Mouse (Mus musculus) hindbrain, embryonic 13.5 days (tissue): ENCODE data around the gene Tstd1. TPM values are rescaled to one million over a fixed set of nuclear protein-coding genes. Genes with fewer than 3 reads are reported as not detected.
A peak's percentile ranks its signal among the peaks of the same experiment; 100 is the strongest.

Experiments used
- ATAC-seq: fragments of 200-750 bp; cut with Nextera tagmentation; 2 replicates; pipeline ENCODE4 v1.8.0; 2017; ENCODE audit warnings: moderate TSS enrichment; ENCODE audit not compliant: low FRiP score
- H3K27ac ChIP-seq: fragments of 300-500 bp; sonication (generic); 2 replicates; pipeline ENCODE4 v1.5.1; 2015; ENCODE audit warnings: inconsistent platforms, mild to moderate bottlenecking, moderate library complexity
- H3K27me3 ChIP-seq: fragments of 300-500 bp; sonication (generic); 2 replicates; pipeline ENCODE4 v1.6.1; 2015; ENCODE audit warnings: mild to moderate bottlenecking, inconsistent platforms
- H3K36me3 ChIP-seq: fragments of 300-500 bp; sonication (generic); 2 replicates; pipeline ENCODE4 v1.6.1; 2015; ENCODE audit warnings: mild to moderate bottlenecking, inconsistent platforms
- H3K4me1 ChIP-seq: fragments of 300-500 bp; sonication (generic); replicated peaks from 2 replicates; pipeline ENCODE4 v1.6.1; 2015; ENCODE audit warnings: inconsistent platforms
- H3K4me2 ChIP-seq: fragments of 300-500 bp; sonication (generic); 2 replicates; pipeline ENCODE4 v1.6.1; 2015; ENCODE audit warnings: inconsistent platforms, mild to moderate bottlenecking, moderate library complexity
- H3K4me3 ChIP-seq: fragments of 300-500 bp; sonication (generic); 2 replicates; pipeline ENCODE4 v1.5.1; 2015; ENCODE audit warnings: mild to moderate bottlenecking, inconsistent platforms
- H3K9ac ChIP-seq: fragments of 300-500 bp; sonication (generic); 2 replicates; pipeline ENCODE4 v1.6.1; 2015; ENCODE audit warnings: mild to moderate bottlenecking, inconsistent platforms
- H3K9me3 ChIP-seq: fragments of 300-500 bp; sonication (generic); 2 replicates; pipeline ENCODE4 v1.6.1; 2016; ENCODE audit warnings: inconsistent platforms
- WGBS: fragments of 180-500 bp; shearing (Covaris S2); methylation state at CpG from one replicate; pipeline ENCODE4 v1.1.7; 2015; 5-methylcytosine and 5-hydroxymethylcytosine counted together
- polyA plus RNA-seq: library from polyadenylated mRNA; unstranded; fragments of >200 nt; fragmentation: Nextera tagmentation; extraction: Ambion mirVana; gene quantifications from 2 replicates; pipeline ENCODE4 v1.2.1, GENCODE M21; 2015

The Tstd1 gene
- polyA plus RNA-seq, 1 experiment from 2014 or later: 11.7 TPM

- H3K9ac ChIP-seq: no peak overlapping the region
Observed at GRCm38 (mm10) chr1:171390101-171390500, 28.6 kb upstream of the Tstd1 start.

GRCm38 (mm10) chr1:171401821-171402220 is 16.9 kb upstream of the Tstd1 start:
- Histone ChIP-seq H3K9me3 (no peaks in the 10 kb centered on the region), H3K9ac (no peak overlapping the region), H3K4me3 (no peak overlapping the region), H3K36me3 (no peaks in the 10 kb centered on the region), H3K4me1 (no peaks in the 10 kb centered on the region), H3K27ac (no peak overlapping the region), H3K4me2 (no peak overlapping the region), H3K27me3 (peaks cover 10% of the 10 kb centered on the region)
- WGBS: 78% methylated on average over 4 of the region's 4 CpGs
- ATAC-seq: no peak

More at GRCm38 (mm10) chr1:171390101-171390500, 28.6 kb upstream of the Tstd1 start:
- 77% methylated on average over 4 of the region's 4 CpGs for WGBS
- Histone ChIP-seq H3K9me3 (no peaks in the 10 kb centered on the region), H3K4me2 (no peak overlapping the region), H3K27me3 (0 out of 2 replicates have a peak, but pooled peaks cover 6% of the 10 kb centered on the region), H3K36me3 (no peaks in the 10 kb centered on the region), H3K27ac (no peak overlapping the region), H3K4me3 (no peak overlapping the region), H3K4me1 (peaks cover 3% of the 10 kb centered on the region)
- no peak for ATAC-seq

- no peaks in the 10 kb centered on the region for H3K4me1 ChIP-seq
- H3K4me2 ChIP-seq: no peak overlapping the region
- H3K27me3 ChIP-seq: peaks cover 19% of the 10 kb centered on the region
- no peaks in the 10 kb centered on the region for H3K36me3 ChIP-seq
- no peak overlapping the region for H3K4me3 ChIP-seq
- H3K9me3 ChIP-seq: no peaks in the 10 kb centered on the region
- ATAC-seq: no peak
- 83% methylated on average over 6 of the region's 9 CpGs for WGBS
- H3K27ac ChIP-seq: no peak overlapping the region
- H3K9ac ChIP-seq: no peak overlapping the region
Observed at GRCm38 (mm10) chr1:171402991-171403390, 15.7 kb upstream of the Tstd1 start.

- Histone ChIP-seq H3K9ac (no peak overlapping the region), H3K36me3 (no peaks in the 10 kb centered on the region), H3K9me3 (no peaks in the 10 kb centered on the region), H3K4me1 (no peaks in the 10 kb centered on the region), H3K27ac (no peak overlapping the region), H3K27me3 (peaks cover 33% of the 10 kb centered on the region), H3K4me3 (no peak overlapping the region), H3K4me2 (no peak overlapping the region)
- ATAC-seq: no peak
- WGBS: 88% methylated on average over 5 of the region's 5 CpGs
Observed at GRCm38 (mm10) chr1:171407263-171407662, 11.4 kb upstream of the Tstd1 start.

- H3K4me2 ChIP-seq: no peak overlapping the region
- no peak overlapping the region for H3K27ac ChIP-seq
- H3K9me3 ChIP-seq: no peaks in the 10 kb centered on the region
- peaks cover 22% of the 10 kb centered on the region for H3K4me1 ChIP-seq
- H3K27me3 ChIP-seq: peaks cover 28% of the 10 kb centered on the region
- H3K4me3 ChIP-seq: peak overlapping the region; percentile 92; the same call in 1 of the 2 replicates
- H3K9ac ChIP-seq: no peak overlapping the region
- H3K36me3 ChIP-seq: peaks cover 7% of the 10 kb centered on the region
- 91% methylated on average over 1 of the region's 1 CpGs for WGBS
- no peak for ATAC-seq
Observed at GRCm38 (mm10) chr1:171410231-171410630, 8.4 kb upstream of the Tstd1 start.

GRCm38 (mm10) chr1:171410947-171411484 is 7.7 kb upstream of the Tstd1 start, which contains the start of gene Usf1:
Gene Usf1, plus strand, starts transcription at chr1:171411313.
- peak within 1 kb of the TSS; percentile 98 for H3K9ac ChIP-seq
- H3K36me3 ChIP-seq: peaks cover 15% of the 10 kb centered on the region
- H3K9me3 ChIP-seq: no peaks in the 10 kb centered on the region
- H3K27me3 ChIP-seq: peaks cover 28% of the 10 kb centered on the region
- peaks cover 22% of the 10 kb centered on the region for H3K4me1 ChIP-seq
- WGBS: 1% methylated on average over 36 of the region's 36 CpGs
- H3K4me2 ChIP-seq: peak within 1 kb of the TSS; percentile 60
- peak within 1 kb of the TSS; percentile 92 for H3K4me3 ChIP-seq
- peak within 1 kb of the TSS; percentile 97 for H3K27ac ChIP-seq
- ATAC-seq: peak; percentile 98

- H3K27ac ChIP-seq: peak overlapping the region; percentile 97
- H3K4me1 ChIP-seq: peaks cover 22% of the 10 kb centered on the region
- peaks cover 24% of the 10 kb centered on the region for H3K27me3 ChIP-seq
- peaks cover 20% of the 10 kb centered on the region for H3K36me3 ChIP-seq
- peak overlapping the region; percentile 98 for H3K9ac ChIP-seq
- ATAC-seq: peak; percentile 81
- H3K9me3 ChIP-seq: no peaks in the 10 kb centered on the region
- H3K4me3 ChIP-seq: peak overlapping the region; percentile 92
- peak overlapping the region; percentile 60 for H3K4me2 ChIP-seq
- WGBS: 0% methylated on average over 39 of the region's 39 CpGs
Observed at GRCm38 (mm10) chr1:171411492-171411941, 7.2 kb upstream of the Tstd1 start.

GRCm38 (mm10) chr1:171412001-171412441 is 6.7 kb upstream of the Tstd1 start:
- peaks cover 23% of the 10 kb centered on the region for H3K27me3 ChIP-seq
- ATAC-seq: peak; percentile 29
- peak overlapping the region; percentile 92 for H3K4me3 ChIP-seq
- peak overlapping the region; percentile 97 for H3K27ac ChIP-seq
- 2% methylated on average over 20 of the region's 20 CpGs for WGBS
- peak overlapping the region; percentile 60 for H3K4me2 ChIP-seq
- peaks cover 25% of the 10 kb centered on the region for H3K36me3 ChIP-seq
- H3K4me1 ChIP-seq: peaks cover 22% of the 10 kb centered on the region
- peak overlapping the region; percentile 98 for H3K9ac ChIP-seq
- no peaks in the 10 kb centered on the region for H3K9me3 ChIP-seq

GRCm38 (mm10) chr1:171412446-171412845 is 6.2 kb upstream of the Tstd1 start:
- H3K27ac ChIP-seq: peak overlapping the region; percentile 97
- peaks cover 22% of the 10 kb centered on the region for H3K4me1 ChIP-seq
- H3K9me3 ChIP-seq: no peaks in the 10 kb centered on the region
- H3K9ac ChIP-seq: peak overlapping the region; percentile 98
- 0 out of 2 replicates have a peak, but pooled peaks have one; percentile 9 for ATAC-seq
- 25% methylated on average over 3 of the region's 3 CpGs for WGBS
- H3K4me2 ChIP-seq: peak overlapping the region; percentile 60
- peak overlapping the region; percentile 92 for H3K4me3 ChIP-seq
- H3K36me3 ChIP-seq: peaks cover 29% of the 10 kb centered on the region
- peaks cover 20% of the 10 kb centered on the region for H3K27me3 ChIP-seq

- H3K27ac ChIP-seq: no peak overlapping the region
- H3K27me3 ChIP-seq: peaks cover 8% of the 10 kb centered on the region
- peaks cover 22% of the 10 kb centered on the region for H3K4me1 ChIP-seq
- peak overlapping the region; percentile 60 for H3K4me2 ChIP-seq
- H3K36me3 ChIP-seq: peaks cover 40% of the 10 kb centered on the region
- H3K9me3 ChIP-seq: no peaks in the 10 kb centered on the region
- peak overlapping the region; percentile 92 for H3K4me3 ChIP-seq
- 0 out of 2 replicates have a peak overlapping the region, but pooled peaks have one; percentile 36 for H3K9ac ChIP-seq
- WGBS: 73% methylated on average over 8 of the region's 8 CpGs
- no peak for ATAC-seq
Observed at GRCm38 (mm10) chr1:171413608-171414007, 5.1 kb upstream of the Tstd1 start.

- H3K9ac ChIP-seq: peak overlapping the region; percentile 29; the same call in 1 of the 2 replicates
- 45% methylated on average over 12 of the region's 12 CpGs for WGBS
- no peaks in the 10 kb centered on the region for H3K9me3 ChIP-seq
- H3K36me3 ChIP-seq: peaks cover 65% of the 10 kb centered on the region
- no peak overlapping the region for H3K4me3 ChIP-seq
- H3K4me1 ChIP-seq: peaks cover 11% of the 10 kb centered on the region
- H3K27ac ChIP-seq: peak overlapping the region; percentile 52
- peak; percentile 58 for ATAC-seq
- no peak overlapping the region for H3K4me2 ChIP-seq
- no peaks in the 10 kb centered on the region for H3K27me3 ChIP-seq
Observed at GRCm38 (mm10) chr1:171419291-171419882, 715 bp downstream of the Tstd1 start.

GRCm38 (mm10) chr1:171419905-171420304 is 1.2 kb downstream of the Tstd1 start:
- no peaks in the 10 kb centered on the region for H3K27me3 ChIP-seq
- no peaks in the 10 kb centered on the region for H3K9me3 ChIP-seq
- H3K9ac ChIP-seq: no peak overlapping the region
- ATAC-seq: 0 out of 2 replicates have a peak, but pooled peaks have one; percentile 1
- peaks cover 63% of the 10 kb centered on the region for H3K36me3 ChIP-seq
- 69% methylated on average over 5 of the region's 5 CpGs for WGBS
- no peak overlapping the region for H3K4me2 ChIP-seq
- H3K4me3 ChIP-seq: no peak overlapping the region
- H3K4me1 ChIP-seq: peaks cover 9% of the 10 kb centered on the region
- H3K27ac ChIP-seq: peak overlapping the region; percentile 52
